8 mouse cellular contexts compared by ENCODE assay signal in genomic region chr5:137742048-137742447, GRCm38 (mm10). TPM values are rescaled to one million over a fixed set of nuclear protein-coding genes. Genes with fewer than 3 reads are reported as not detected.
A peak's percentile ranks its signal among the peaks of the same experiment; 100 is the strongest.
DNase-seq lines count a peak whose midpoint lies in the region; ATAC-seq and TF ChIP-seq lines count a peak whose summit lies in the region.

No protein-coding gene starts in this region.

- no peak for TF ChIP-seq EP300 in liver, postnatal 0 days (IDR thresholded peaks at IDR 0.05; ENCODE audit: low read depth)

- peak overlapping the region; percentile 77 for H3K4me3 ChIP-seq in forebrain, embryonic 10.5 days
- no peak overlapping the region for H3K4me3 ChIP-seq in forebrain, embryonic 11.5 days (ENCODE audit: low read depth, low read length)
- peak overlapping the region; percentile 84; the same call in 1 of the 2 replicates for H3K4me3 ChIP-seq in E14TG2a.4 (replicated peaks; ENCODE audit: low read length)
- peak overlapping the region; percentile 62 for H3K4me3 ChIP-seq in hindbrain, embryonic 11.5 days (ENCODE audit: low read depth, low read length)
- peak overlapping the region; percentile 70; the same call in 1 of the 2 replicates for H3K4me3 ChIP-seq in liver, postnatal 0 days (ENCODE audit: low read depth, low read length)

- H3K9ac ChIP-seq in forebrain, embryonic 11.5 days (ENCODE audit: low read length) = no peak overlapping the region
- no peak overlapping the region for H3K9ac ChIP-seq in hindbrain, embryonic 11.5 days (ENCODE audit: low read depth, low read length)
- no peak overlapping the region; the same call in 1 of the 2 replicates for H3K9ac ChIP-seq in liver, postnatal 0 days (replicated peaks)

- TF ChIP-seq CTCF in E14TG2a.4 (conservative IDR thresholded peaks at IDR 0.05; ENCODE audit: low read length) = no peak
- no peak for TF ChIP-seq CTCF in liver, postnatal 0 days (IDR thresholded peaks at IDR 0.05; ENCODE audit: low read depth)

- H3K36me3 ChIP-seq in forebrain, embryonic 10.5 days (replicated peaks) = peaks cover 13% of the 10 kb centered on the region
- H3K36me3 ChIP-seq in forebrain, embryonic 11.5 days (ENCODE audit: control insufficient read depth, insufficient read depth, low read length) = no peaks in the 10 kb centered on the region
- H3K36me3 ChIP-seq in E14TG2a.4 (ENCODE audit: insufficient read depth, low read length) = peaks cover 6% of the 10 kb centered on the region
- no peaks in the 10 kb centered on the region for H3K36me3 ChIP-seq in hindbrain, embryonic 11.5 days (ENCODE audit: control insufficient read depth, insufficient read depth, low read length)
- H3K36me3 ChIP-seq in liver, postnatal 0 days (replicated peaks; ENCODE audit: insufficient read depth, low read length) = no peaks in the 10 kb centered on the region

- DNase-seq in forebrain, embryonic 10.5 days (ENCODE audit: extremely low spot score, low spot score) = no peak
- DNase-seq in forebrain, embryonic 11.5 days (ENCODE audit: low spot score) = no peak
- DNase-seq in hindbrain, embryonic 11.5 days (ENCODE audit: low spot score) = no peak
- no peak for DNase-seq in liver, postnatal 0 days
- DNase-seq in spleen, postnatal 4 days (ENCODE audit: low spot score in 2 of 2) = no peak
- DNase-seq in yolk sac, embryonic 10.5 days (ENCODE audit: low spot score) = no peak
- DNase-seq in retina, embryonic 14.5 days (ENCODE audit: low spot score) = no peak

- H3K4me2 ChIP-seq in forebrain, embryonic 11.5 days (ENCODE audit: low read depth, low read length, severe bottlenecking) = no peak overlapping the region; the same call in 1 of the 2 replicates
- H3K4me2 ChIP-seq in hindbrain, embryonic 11.5 days (replicated peaks; ENCODE audit: low read depth, low read length) = peak overlapping the region; percentile 92; the same call in 1 of the 2 replicates
- H3K4me2 ChIP-seq in liver, postnatal 0 days (ENCODE audit: low read depth, low read length) = peak overlapping the region; percentile 97

- peaks cover 74% of the 10 kb centered on the region for H3K4me1 ChIP-seq in forebrain, embryonic 10.5 days
- H3K4me1 ChIP-seq in forebrain, embryonic 11.5 days (replicated peaks; ENCODE audit: control insufficient read depth, insufficient read depth, low read length) = peaks cover 24% of the 10 kb centered on the region
- peaks cover 71% of the 10 kb centered on the region for H3K4me1 ChIP-seq in E14TG2a.4 (replicated peaks; ENCODE audit: low read depth, low read length)
- H3K4me1 ChIP-seq in hindbrain, embryonic 11.5 days (replicated peaks; ENCODE audit: control insufficient read depth, insufficient read depth, low read length) = peaks cover 12% of the 10 kb centered on the region
- peaks cover 23% of the 10 kb centered on the region for H3K4me1 ChIP-seq in liver, postnatal 0 days (ENCODE audit: insufficient read depth)

- H3K27ac ChIP-seq in forebrain, embryonic 10.5 days = peak overlapping the region; percentile 90; the same call in 1 of the 2 replicates
- no peak overlapping the region for H3K27ac ChIP-seq in forebrain, embryonic 11.5 days (ENCODE audit: low read depth, low read length)
- H3K27ac ChIP-seq in hindbrain, embryonic 11.5 days (ENCODE audit: low read depth, low read length) = no peak overlapping the region
- H3K27ac ChIP-seq in liver, postnatal 0 days (ENCODE audit: low read depth) = peak overlapping the region; percentile 72; the same call in 1 of the 2 replicates

- no peak for ATAC-seq in forebrain, embryonic 11.5 days (replicated peaks; ENCODE audit: low FRiP score)
- ATAC-seq in hindbrain, embryonic 11.5 days (ENCODE audit: low FRiP score) = no peak
- no peak for ATAC-seq in liver, postnatal 0 days

- WGBS in forebrain, embryonic 10.5 days = 68% methylated on average over 10 of the region's 10 CpGs
- WGBS in forebrain, embryonic 11.5 days = 63% methylated on average over 10 of the region's 10 CpGs
- WGBS in hindbrain, embryonic 11.5 days = 76% methylated on average over 10 of the region's 10 CpGs
- 56% methylated on average over 10 of the region's 10 CpGs for WGBS in liver, postnatal 0 days (ENCODE audit: insufficient replicate concordance)

- H3K9me3 ChIP-seq in forebrain, embryonic 10.5 days = no peaks in the 10 kb centered on the region
- H3K9me3 ChIP-seq in forebrain, embryonic 11.5 days (ENCODE audit: control insufficient read depth, low read length) = no peaks in the 10 kb centered on the region
- no peaks in the 10 kb centered on the region for H3K9me3 ChIP-seq in E14TG2a.4 (ENCODE audit: low read length)
- H3K9me3 ChIP-seq in hindbrain, embryonic 11.5 days (ENCODE audit: control insufficient read depth, low read length) = no peaks in the 10 kb centered on the region
- no peaks in the 10 kb centered on the region for H3K9me3 ChIP-seq in liver, postnatal 0 days (ENCODE audit: low read length)

- H3K27me3 ChIP-seq in forebrain, embryonic 10.5 days (ENCODE audit: poor library complexity, severe bottlenecking) = 0 out of 2 replicates have a peak, but pooled peaks cover 7% of the 10 kb centered on the region
- no peaks in the 10 kb centered on the region for H3K27me3 ChIP-seq in forebrain, embryonic 11.5 days (ENCODE audit: control insufficient read depth, insufficient read depth, low read length)
- H3K27me3 ChIP-seq in E14TG2a.4 (ENCODE audit: insufficient read depth, low read length) = peaks cover under 1% of the 10 kb centered on the region; the same call in 1 of the 2 replicates
- H3K27me3 ChIP-seq in hindbrain, embryonic 11.5 days (ENCODE audit: control insufficient read depth, insufficient read depth, low read length) = no peaks in the 10 kb centered on the region
- no peaks in the 10 kb centered on the region for H3K27me3 ChIP-seq in liver, postnatal 0 days (ENCODE audit: insufficient read depth, low read length)

RNA-seq across cellular contexts. Expression of gene Nyap1, which starts 0.6 kb away (rescaled TPM):
- 2.9 and 5.1 TPM in 2 replicates for polyA plus RNA-seq in forebrain, embryonic 10.5 days (2016; fragmentation: Nextera tagmentation; extraction: Ambion mirVana)
- 3.8 and 4.4 TPM in 2 replicates for polyA plus RNA-seq in forebrain, embryonic 11.5 days (2014; fragmentation: Nextera tagmentation; extraction: Ambion mirVana)
- 2.9 and 5.3 TPM in 2 replicates for polyA plus RNA-seq in hindbrain, embryonic 11.5 days (2014; fragmentation: Nextera tagmentation; extraction: Ambion mirVana)
- 0.11 and 0.18 TPM in 2 replicates for polyA plus RNA-seq in liver, postnatal 0 days (2015; fragmentation: Nextera tagmentation; extraction: Ambion mirVana)

RNA-seq across cellular contexts. Expression of gene Tsc22d4, which starts 3.5 kb away (rescaled TPM):
- polyA plus RNA-seq in forebrain, embryonic 10.5 days (2016; fragmentation: Nextera tagmentation; extraction: Ambion mirVana) = 71.0 and 72.0 TPM in 2 replicates
- polyA plus RNA-seq in forebrain, embryonic 11.5 days (2014; fragmentation: Nextera tagmentation; extraction: Ambion mirVana) = 81.1 and 83.5 TPM in 2 replicates
- 56.4 and 64.0 TPM in 2 replicates for polyA plus RNA-seq in hindbrain, embryonic 11.5 days (2014; fragmentation: Nextera tagmentation; extraction: Ambion mirVana)
- 65.3 and 65.9 TPM in 2 replicates for polyA plus RNA-seq in liver, postnatal 0 days (2015; fragmentation: Nextera tagmentation; extraction: Ambion mirVana)

RNA-seq across cellular contexts. Expression of gene Ppp1r35, which starts 36.6 kb away (rescaled TPM):
- polyA plus RNA-seq in forebrain, embryonic 10.5 days (2016; fragmentation: Nextera tagmentation; extraction: Ambion mirVana) = 47.5 and 49.2 TPM in 2 replicates
- polyA plus RNA-seq in forebrain, embryonic 11.5 days (2014; fragmentation: Nextera tagmentation; extraction: Ambion mirVana) = 72.8 and 77.9 TPM in 2 replicates
- 64.9 and 78.4 TPM in 2 replicates for polyA plus RNA-seq in hindbrain, embryonic 11.5 days (2014; fragmentation: Nextera tagmentation; extraction: Ambion mirVana)
- 13.4 and 18.1 TPM in 2 replicates for polyA plus RNA-seq in liver, postnatal 0 days (2015; fragmentation: Nextera tagmentation; extraction: Ambion mirVana)

RNA-seq across cellular contexts. Expression of gene Mepce, which starts 45.4 kb away (rescaled TPM):
- 10.0 and 11.5 TPM in 2 replicates for polyA plus RNA-seq in forebrain, embryonic 10.5 days (2016; fragmentation: Nextera tagmentation; extraction: Ambion mirVana)
- polyA plus RNA-seq in forebrain, embryonic 11.5 days (2014; fragmentation: Nextera tagmentation; extraction: Ambion mirVana) = 11.9 and 12.4 TPM in 2 replicates
- polyA plus RNA-seq in hindbrain, embryonic 11.5 days (2014; fragmentation: Nextera tagmentation; extraction: Ambion mirVana) = 9.9 and 14.9 TPM in 2 replicates
- 4.7 and 5.0 TPM in 2 replicates for polyA plus RNA-seq in liver, postnatal 0 days (2015; fragmentation: Nextera tagmentation; extraction: Ambion mirVana)

RNA-seq across cellular contexts. Expression of gene Zcwpw1, which starts 45.5 kb away (rescaled TPM):
- polyA plus RNA-seq in forebrain, embryonic 10.5 days (2016; fragmentation: Nextera tagmentation; extraction: Ambion mirVana) = 12.9 and 14.8 TPM in 2 replicates
- polyA plus RNA-seq in forebrain, embryonic 11.5 days (2014; fragmentation: Nextera tagmentation; extraction: Ambion mirVana) = 18.1 and 21.2 TPM in 2 replicates
- polyA plus RNA-seq in hindbrain, embryonic 11.5 days (2014; fragmentation: Nextera tagmentation; extraction: Ambion mirVana) = 13.5 and 17.2 TPM in 2 replicates
- 1.5 and 1.9 TPM in 2 replicates for polyA plus RNA-seq in liver, postnatal 0 days (2015; fragmentation: Nextera tagmentation; extraction: Ambion mirVana)

Comparison
In these comparisons a context has a peak if more than half of its experiments do, and no peak if none do; other contexts are left out.
1. H3K27ac ChIP-seq: peak in forebrain, embryonic 10.5 days (single experiment) and liver, postnatal 0 days (single experiment); none in forebrain, embryonic 11.5 days (single experiment) and hindbrain, embryonic 11.5 days (single experiment).